Comparison of ENCODE assay signal across 13 mouse cellular contexts in genomic region chr7:145136831-145137230, GRCm38 (mm10).
"Had no signal": no experiment of that assay in that cellular context is flagged by ENCODE, and none has a peak within 500 bp of the region (broad histone marks: within the 10 kb centered on the region; RNA-seq: fewer than 3 reads in every experiment).

No protein-coding gene starts in this region.

- H3K4me2 ChIP-seq: lung, embryonic 14.5 days; midbrain, embryonic 12.5 days; neural tube, embryonic 12.5 days; stomach, embryonic 15.5 days had no signal

- DNase-seq: lung, adult 18-20 months; lung, embryonic 14.5 days; lung, postnatal 10 days; lung, postnatal 4 days; midbrain, embryonic 14.5 days; right cerebral cortex, postnatal 14 days; thymus, postnatal 14 days; thymus, postnatal 36 days had no signal

- H3K9ac ChIP-seq: lung, embryonic 14.5 days; midbrain, embryonic 12.5 days; neural tube, embryonic 12.5 days; stomach, embryonic 15.5 days had no signal

- H3K4me3 ChIP-seq: midbrain, embryonic 10.5 days; midbrain, embryonic 12.5 days; neural tube, embryonic 12.5 days; stomach, embryonic 15.5 days had no signal

- H3K27ac ChIP-seq: midbrain, embryonic 10.5 days; midbrain, embryonic 12.5 days; neural tube, embryonic 12.5 days; stomach, embryonic 15.5 days; stomach, postnatal 0 days had no signal

- H3K27me3 ChIP-seq: midbrain, embryonic 12.5 days; neural tube, embryonic 12.5 days; stomach, embryonic 15.5 days had no signal

- H3K9me3 ChIP-seq: stomach, embryonic 15.5 days had no signal

- H3K36me3 ChIP-seq: midbrain, embryonic 10.5 days; midbrain, embryonic 12.5 days; neural tube, embryonic 12.5 days; stomach, embryonic 15.5 days had no signal

- H3K4me1 ChIP-seq: stomach, embryonic 15.5 days had no signal
